Mouse (Mus musculus): ENCODE results near the gene Sec14l2.

DNA sequence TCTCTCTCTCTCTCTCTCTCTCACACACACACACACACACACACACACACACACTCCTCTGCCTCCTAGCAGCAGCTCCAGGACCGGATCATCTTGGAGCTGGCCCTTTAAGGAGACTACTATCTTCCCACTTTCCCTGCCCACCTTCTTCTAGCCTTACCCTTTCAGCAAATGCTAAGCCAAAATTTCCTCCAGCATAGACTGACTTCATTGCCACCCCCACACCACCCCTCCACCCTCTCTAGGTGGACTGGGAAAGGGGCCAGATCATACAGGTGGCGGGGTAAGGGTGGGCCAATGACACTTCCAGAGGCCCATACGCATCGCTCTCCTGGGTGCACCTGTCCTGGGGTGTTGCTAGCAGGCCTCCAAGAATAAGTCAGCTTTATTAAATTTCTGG, 7.8 kb downstream of the Sec14l2 start:
- TF ChIP-seq MAZ (IDR thresholded peaks at IDR 0.05; ENCODE audit: low read depth, low read length): no peak
- no peak for TF ChIP-seq MYC (IDR thresholded peaks at IDR 0.05; ENCODE audit: low read depth, low read length)
- no peak for TF ChIP-seq CTCF (conservative IDR thresholded peaks at IDR 0.05 in 1 of 2, IDR thresholded peaks at IDR 0.05 in 1 of 2; ENCODE audit: low read depth in 2 of 2, low read length in 2 of 2)
- no peak for TF ChIP-seq MAFK (IDR thresholded peaks at IDR 0.05; ENCODE audit: insufficient replicate concordance, low read length)
- TF ChIP-seq POLR2A (IDR thresholded peaks at IDR 0.05; ENCODE audit: low read depth, low read length): no peak
- no peak for TF ChIP-seq RCOR1 (conservative IDR thresholded peaks at IDR 0.05; ENCODE audit: low read depth, low read length)
- TF ChIP-seq JUND (conservative IDR thresholded peaks at IDR 0.05; ENCODE audit: low read depth, low read length): no peak
- TF ChIP-seq BHLHE40 (IDR thresholded peaks at IDR 0.05; ENCODE audit: low read depth, low read length): no peak
- no peak for TF ChIP-seq SIN3A (IDR thresholded peaks at IDR 0.05; ENCODE audit: low read length)
- TF ChIP-seq CHD2 (IDR thresholded peaks at IDR 0.05; ENCODE audit: low read length): no peak
- TF ChIP-seq MAX (IDR thresholded peaks at IDR 0.05; ENCODE audit: low read length): no peak
- no peak for TF ChIP-seq NELFE (IDR thresholded peaks at IDR 0.05; ENCODE audit: low read depth, low read length)
- TF ChIP-seq RAD21 (IDR thresholded peaks at IDR 0.05; ENCODE audit: low read depth, low read length): no peak

All from CH12.LX (cell line).